Mouse (Mus musculus): ENCODE measurements around the gene Trnau1ap.
A peak's percentile ranks its signal among the peaks of the same experiment; 100 is the strongest.
"Not testable (repeated sequence)": the region's sequence is repeated elsewhere in the genome, so short reads cannot be mapped to it uniquely, and the experiment has no call there.

The Trnau1ap gene

GRCm38 (mm10) chr4:132295696-132296390, 33.5 kb downstream of the Trnau1ap start:
- DNase-seq: no peak

- DNase-seq: no peak
Measured at GRCm38 (mm10) chr4:132293682-132294240, 35.6 kb downstream of the Trnau1ap start.

GRCm38 (mm10) chr4:132292988-132293387, 36.4 kb downstream of the Trnau1ap start:
- peak; percentile 68 for DNase-seq

GRCm38 (mm10) chr4:132291624-132292335, 37.6 kb downstream of the Trnau1ap start:
- DNase-seq: no peak

- no peak for DNase-seq
Measured at GRCm38 (mm10) chr4:132291056-132291455, 38.3 kb downstream of the Trnau1ap start.

- DNase-seq: not testable (repeated sequence)
Measured at GRCm38 (mm10) chr4:132288840-132289239, 40.5 kb downstream of the Trnau1ap start.

- no peak for DNase-seq
Measured at GRCm38 (mm10) chr4:132275949-132276348, 53.4 kb downstream of the Trnau1ap start.

- peak; percentile 92 for DNase-seq
Measured at GRCm38 (mm10) chr4:132274156-132274862, 55.0 kb downstream of the Trnau1ap start, which contains the start of gene Taf12. Taf12 (plus strand) TSS chr4:132274375.

- DNase-seq: no peak
Measured at GRCm38 (mm10) chr4:132273166-132273565, 56.2 kb downstream of the Trnau1ap start.

GRCm38 (mm10) chr4:132269740-132270560, 59.4 kb downstream of the Trnau1ap start:
- DNase-seq: peak; percentile 85

GRCm38 (mm10) chr4:132268871-132269739, 60.2 kb downstream of the Trnau1ap start:
- DNase-seq: no peak

- DNase-seq: no peak
Measured at GRCm38 (mm10) chr4:132266835-132267349, 62.4 kb downstream of the Trnau1ap start.

GRCm38 (mm10) chr4:132263313-132263712, 66.0 kb downstream of the Trnau1ap start:
- no peak for DNase-seq

GRCm38 (mm10) chr4:132262358-132262616, 67.1 kb downstream of the Trnau1ap start:
- no peak for DNase-seq

Data from lung, postnatal 14 days (tissue).